Mouse (Mus musculus) thymus, postnatal 36 days (tissue): ENCODE measurements at regions not wholly inside any gene's neighbourhood (a gene's known extent, or its start where the extent isn't known, plus 50 kb on each side); places are given as distances from the start of the nearest gene placed in this dataset.

Experiments
- DNase-seq, 2 experiments: peaks; one replicate each; pipeline ENCODE4 v3.0.0; 2022; ENCODE audit warnings: mixed read lengths in 2 of 2

DNA sequence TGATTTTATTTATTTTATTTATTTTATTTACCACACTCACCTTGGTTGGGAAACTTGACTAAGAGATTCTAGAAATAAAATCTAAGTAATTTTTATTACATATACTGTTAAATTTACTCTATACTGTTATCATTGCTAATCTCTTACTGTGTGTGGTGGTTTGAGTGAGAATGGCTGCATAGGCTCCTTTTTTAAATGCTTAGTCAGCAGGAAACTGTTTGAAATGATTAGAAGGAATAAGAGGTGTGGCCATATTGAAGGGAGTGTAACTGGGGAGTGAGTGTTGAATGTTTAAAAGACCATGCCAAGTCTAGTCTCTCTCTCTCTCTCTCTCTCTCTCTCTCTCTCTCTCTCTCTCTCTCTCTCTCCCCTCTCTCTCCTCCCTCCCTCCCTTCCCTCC, 157.9 kb upstream of the Phactr1 start:
- no peak for DNase-seq

DNA sequence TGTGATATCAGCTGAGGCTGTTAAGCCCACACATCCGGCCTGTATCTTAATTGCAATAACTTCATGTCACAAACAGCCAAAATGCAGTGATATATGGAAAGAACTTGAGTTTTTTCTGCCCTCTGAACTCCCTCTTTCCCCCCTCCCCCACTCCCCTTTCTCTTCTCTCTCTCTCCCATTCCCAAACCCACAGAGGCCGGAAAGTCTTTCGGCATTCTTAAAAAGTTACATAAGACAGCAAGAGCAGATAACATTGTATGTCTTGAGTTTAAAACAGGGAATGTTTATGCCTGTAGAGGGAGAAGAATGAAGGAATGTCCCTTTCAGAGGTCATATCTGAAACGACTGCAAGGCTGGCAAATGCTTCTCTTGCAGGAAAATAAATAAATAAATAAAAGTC, 154.3 kb upstream of the Phactr1 start:
- no peak for DNase-seq

GRCm38 (mm10) chr13:42526966-42527365, 153.5 kb upstream of the Phactr1 start:
- DNase-seq = no peak

GRCm38 (mm10) chr13:42528169-42528568, 152.3 kb upstream of the Phactr1 start:
- DNase-seq = no peak

- no peak for DNase-seq
These were observed 143.8 kb upstream of the Phactr1 start for GRCm38 (mm10) chr13:42536501-42537210.

DNA sequence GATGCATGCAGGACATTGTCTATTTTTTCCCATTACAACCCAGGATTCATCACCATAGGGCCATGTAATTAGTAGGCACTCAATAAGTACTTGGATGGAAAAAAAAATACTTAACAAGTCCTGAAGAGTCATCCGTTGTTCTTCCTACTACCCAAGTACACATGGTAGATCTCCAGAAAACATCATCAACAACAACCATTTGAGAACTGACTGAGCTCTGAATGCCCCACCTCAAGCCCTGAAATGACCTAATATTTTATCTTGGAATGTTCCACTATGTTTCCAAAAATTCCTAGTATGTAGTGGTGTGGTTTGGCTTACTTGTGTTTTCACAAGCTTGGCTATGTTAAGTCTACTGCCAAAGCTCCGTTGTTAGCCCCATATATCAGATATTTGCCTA, 142.4 kb upstream of the Phactr1 start:
- DNase-seq = no peak

- DNase-seq = no peak
These were observed 135.8 kb upstream of the Phactr1 start for GRCm38 (mm10) chr13:42544536-42545094.

- no peak for DNase-seq
These were observed 134.0 kb upstream of the Phactr1 start for GRCm38 (mm10) chr13:42546389-42546788.

DNA sequence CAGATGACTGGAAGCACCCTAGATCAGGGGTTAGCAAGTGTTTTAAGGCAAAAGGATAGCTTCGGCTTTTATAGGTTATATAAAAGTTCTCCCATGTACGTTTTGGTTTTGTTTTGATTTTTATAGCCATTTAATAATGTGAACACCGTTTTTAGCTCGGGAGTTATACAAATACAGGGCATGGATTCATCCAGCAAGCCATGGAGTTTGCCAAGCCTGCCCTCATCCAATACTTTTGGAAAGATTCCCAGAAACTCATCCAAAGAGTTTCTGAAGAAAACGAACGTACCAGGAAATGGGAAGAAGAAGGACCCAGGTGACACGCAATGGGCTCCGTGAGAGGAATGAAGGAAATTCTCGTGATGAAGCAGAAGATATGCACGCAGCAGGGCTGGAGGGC, 133.6 kb upstream of the Phactr1 start:
- no peak for DNase-seq

DNA sequence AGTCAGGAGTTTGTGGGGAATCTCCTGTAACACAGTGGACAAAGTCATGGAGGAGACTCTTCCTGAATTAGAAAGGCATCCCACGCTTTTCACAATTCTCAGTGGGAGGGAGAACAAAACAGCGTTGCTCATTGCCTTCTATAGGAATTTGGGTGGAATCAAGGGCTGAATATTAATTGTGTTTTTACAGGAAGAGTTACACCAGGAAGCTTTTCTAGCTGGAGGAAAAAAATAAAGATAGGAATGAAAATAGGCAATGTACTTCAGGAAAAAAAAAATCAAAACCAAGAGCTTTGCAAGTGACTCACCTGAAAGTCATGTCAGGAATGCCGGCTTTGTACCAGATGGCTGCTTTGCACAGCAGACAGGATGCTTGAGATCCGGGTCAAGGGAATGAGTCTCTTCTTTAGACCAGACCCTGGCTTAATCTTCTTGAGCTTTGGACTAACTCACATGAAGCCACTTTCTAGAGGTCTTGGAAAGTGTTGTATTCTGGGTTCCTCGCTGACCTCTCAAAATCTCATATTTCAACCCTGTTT, 131.3 kb upstream of the Phactr1 start:
- DNase-seq = no peak

DNA sequence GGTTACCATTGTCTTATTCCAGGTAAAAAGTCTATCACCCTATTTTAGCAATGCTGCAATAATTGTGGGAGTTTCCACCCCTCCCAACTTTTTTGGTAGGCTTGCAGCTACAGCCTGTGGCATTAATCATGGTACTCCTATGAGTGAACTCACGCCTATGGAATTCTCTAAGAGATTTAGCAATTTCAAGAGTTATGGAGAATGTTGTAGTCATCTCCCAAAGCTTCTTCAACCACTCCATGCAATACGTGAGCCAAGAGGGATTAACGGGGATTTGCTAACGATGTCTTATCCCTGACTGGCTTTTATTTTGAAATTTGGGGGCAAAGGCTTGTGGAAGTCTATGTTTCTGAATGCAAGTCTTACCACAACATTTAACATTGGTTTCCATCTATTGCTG, 125.5 kb upstream of the Phactr1 start:
- no peak for DNase-seq

- no peak for DNase-seq
These were observed 121.9 kb upstream of the Phactr1 start for GRCm38 (mm10) chr13:42558526-42558925.

DNA sequence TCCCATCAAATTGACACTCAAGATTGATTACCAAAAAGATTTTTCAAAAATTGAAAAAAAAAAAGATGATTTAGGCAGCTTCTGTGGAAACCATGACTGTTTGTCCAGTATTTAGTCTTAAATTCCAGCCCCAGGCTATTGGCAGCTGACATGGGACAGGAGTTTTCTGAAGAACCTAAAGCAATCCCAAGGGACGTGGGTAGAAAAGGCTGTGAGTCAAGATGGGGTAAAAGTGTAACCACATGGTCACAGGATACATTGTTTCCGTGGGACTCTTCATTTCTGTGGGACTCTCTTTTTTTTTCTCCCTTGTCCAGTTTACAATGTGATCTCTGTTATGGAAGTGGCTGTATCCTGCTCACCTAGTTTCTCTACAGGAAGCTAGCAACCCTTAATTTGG, 119.0 kb upstream of the Phactr1 start:
- DNase-seq = no peak

DNA sequence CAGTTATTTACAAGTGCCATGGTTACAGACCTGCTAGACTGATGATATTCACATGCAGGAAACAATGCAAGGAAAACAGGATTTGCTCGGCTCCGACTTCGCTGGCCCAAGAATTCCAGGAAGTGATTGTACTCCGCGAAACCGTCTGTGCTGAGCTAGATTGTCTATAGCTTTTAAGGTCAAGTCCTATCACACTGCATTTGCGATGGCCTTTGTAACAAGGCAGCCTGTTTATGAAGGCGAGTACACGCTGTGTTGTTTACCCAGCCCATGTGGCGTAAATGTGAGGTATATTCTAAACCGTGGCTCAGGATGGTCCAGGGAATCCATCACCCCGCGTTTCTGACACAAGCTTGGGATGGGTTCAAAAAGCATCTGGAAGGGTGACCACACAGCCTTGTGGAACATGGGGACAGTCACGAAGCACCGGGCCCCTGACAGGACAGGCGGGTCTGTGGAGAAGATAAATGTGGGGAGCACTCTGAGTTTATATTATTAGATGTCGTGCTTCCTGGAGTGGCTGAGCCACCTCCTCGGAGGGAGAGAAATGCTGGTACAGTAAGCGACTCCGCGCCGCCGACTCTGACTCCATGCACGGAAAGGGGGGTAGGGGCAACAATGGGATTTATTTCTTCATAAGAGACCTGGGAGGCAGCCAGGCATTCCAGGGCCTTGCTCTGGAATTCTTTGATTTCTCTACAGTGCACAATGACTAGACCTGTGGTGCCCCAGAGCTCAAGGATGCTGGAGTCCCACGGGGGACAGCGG, 114.9 kb upstream of the Phactr1 start:
- DNase-seq = no peak

DNA sequence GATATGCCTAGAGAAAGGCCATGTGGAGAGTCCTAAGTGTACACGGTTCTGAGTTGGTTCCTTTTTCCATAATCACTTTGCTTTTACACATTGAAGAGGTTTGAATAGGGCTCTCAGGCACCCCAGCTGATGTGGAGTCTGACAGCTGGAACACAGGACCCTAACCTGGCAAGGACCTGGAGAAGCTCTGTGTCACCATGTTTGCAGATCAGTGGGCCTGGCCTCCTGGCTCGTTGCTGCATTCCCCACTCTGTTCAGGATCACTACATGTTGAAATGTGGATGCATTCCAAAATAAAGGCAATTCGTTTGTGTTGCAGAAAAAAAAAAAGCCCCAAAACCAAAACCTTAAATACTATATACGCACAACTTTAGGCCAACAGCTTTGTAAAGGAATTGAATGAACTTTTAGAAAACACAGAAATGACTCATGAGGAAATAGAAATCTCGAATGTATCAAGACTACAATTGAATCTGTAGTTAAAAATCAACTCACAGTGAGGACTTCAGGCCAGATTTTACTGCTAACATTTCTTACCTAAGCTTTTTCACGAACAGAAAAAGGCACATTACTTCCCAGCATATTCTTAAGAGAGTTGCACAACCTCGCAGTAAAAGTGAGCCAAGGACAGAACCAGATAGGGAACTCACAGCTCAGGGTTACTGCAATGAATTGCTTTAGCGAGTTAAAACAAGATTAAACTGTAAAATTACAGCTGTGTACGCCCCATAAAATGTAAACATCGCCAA, 109.6 kb upstream of the Phactr1 start:
- no peak for DNase-seq

DNA sequence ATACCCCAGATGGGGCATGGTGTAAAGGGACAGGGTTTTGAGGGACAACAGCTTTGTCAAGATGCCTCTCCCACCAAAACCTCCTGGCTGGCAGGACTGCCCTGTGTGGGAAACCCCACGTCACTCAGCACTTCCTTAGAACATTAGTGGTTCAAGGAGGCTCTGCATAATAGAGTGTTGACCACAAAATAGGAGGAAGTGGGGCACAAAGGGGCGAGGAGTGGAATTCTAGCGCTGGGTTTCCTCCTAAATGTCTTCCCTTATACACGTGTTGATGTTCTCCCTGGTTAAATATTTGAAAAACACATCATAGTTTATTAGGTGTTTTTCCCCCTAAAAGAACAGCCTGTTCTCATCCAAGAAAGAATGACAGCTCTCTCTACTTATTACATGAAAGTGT, 106.2 kb upstream of the Phactr1 start:
- DNase-seq = no peak

- DNase-seq = peak; percentile 13 to 21
These were observed 104.5 kb upstream of the Phactr1 start for GRCm38 (mm10) chr13:42575725-42576426.

GRCm38 (mm10) chr13:42579471-42579870, 101.0 kb upstream of the Phactr1 start:
- DNase-seq = no peak

DNA sequence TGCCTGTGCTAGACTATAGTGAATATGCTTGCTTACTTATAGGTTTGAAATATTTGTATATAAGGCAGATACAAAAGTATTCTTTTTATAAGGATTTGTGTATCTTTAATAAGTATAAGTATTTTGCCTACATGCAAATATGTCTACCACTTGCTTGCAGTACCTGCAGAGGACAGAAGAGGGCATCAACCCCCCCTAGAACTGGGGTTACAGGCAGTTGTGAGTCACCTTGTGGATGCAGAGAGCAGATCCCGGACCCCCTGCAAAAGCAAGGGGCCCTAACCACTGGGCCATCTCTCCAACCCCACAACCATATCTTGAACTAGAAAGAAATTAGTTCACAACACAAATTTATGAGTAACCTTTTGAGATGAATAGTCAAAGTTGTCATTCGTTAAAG, 91.3 kb upstream of the Phactr1 start:
- no peak for DNase-seq

GRCm38 (mm10) chr13:42589607-42590006, 90.8 kb upstream of the Phactr1 start:
- DNase-seq = no peak

DNA sequence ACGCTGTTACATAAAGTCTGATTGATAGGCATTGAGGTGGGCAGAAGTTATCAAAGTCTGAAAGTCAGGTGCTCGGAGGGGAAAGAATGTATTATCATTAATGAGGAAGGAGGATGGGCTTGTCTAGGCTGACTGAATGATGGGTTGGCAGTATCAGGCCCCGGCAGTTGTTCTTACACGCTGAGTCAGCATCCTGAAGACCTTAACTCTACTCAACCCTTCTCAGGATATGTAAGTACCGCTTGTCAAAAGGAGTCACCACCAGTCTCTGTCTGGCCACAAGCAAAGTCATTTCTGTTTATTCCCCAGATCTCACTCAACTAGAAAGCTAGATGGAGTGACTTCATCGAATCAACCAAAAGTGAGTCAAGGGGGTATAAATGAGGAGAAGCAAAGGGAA, 90.0 kb upstream of the Phactr1 start:
- no peak for DNase-seq

GRCm38 (mm10) chr13:42592945-42593344, 87.5 kb upstream of the Phactr1 start:
- no peak for DNase-seq
